ENCODE assay signal across 8 mouse cellular contexts in the genomic region with DNA sequence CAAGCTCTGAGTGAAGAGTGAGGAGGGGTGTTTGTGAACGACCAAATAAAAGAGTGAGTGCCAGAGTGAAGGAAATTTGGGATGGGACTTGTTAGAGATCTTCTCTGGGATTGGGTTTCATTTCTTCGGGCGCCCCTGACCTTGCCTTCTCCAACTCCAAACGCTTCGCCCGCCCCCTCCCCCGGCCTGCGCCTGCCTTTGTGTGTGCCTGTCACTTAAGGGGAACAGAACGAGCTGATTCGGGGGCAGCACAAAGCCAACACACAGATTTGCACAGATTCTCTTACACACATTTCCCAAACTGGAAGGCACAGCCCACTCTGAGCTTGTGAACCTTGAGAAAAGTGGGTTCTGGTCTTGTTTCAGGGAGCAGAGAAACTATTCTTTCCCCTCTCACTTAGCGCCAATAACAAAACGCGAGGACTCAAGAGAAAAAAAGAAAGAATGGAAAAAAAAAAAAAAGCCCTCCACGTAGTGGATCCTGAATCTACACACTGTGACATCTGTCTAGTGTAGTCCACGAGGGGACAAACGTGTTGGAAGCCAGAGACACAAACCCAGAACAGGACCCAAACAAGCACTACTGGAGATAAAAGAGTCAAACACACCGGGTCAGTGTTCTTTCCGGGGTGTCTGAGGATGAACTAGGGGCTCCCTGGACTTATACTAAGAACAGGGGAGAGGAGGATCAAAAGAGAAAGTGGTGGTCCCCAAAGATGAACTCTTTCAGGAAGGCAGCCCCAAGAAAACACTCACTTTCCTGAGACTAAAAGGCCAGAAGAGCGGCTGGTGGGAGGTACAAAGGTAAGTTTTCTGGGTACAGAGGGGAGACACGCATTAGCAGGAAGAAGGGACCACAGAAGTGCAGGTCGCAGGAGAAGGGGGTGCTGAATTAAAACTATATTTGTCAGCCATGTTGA. TPM values are rescaled to one million over a fixed set of nuclear protein-coding genes. Genes with fewer than 3 reads are reported as not detected.
DNase-seq lines count a peak whose midpoint lies in the region; ATAC-seq lines count a peak whose summit lies in the region.

No protein-coding gene starts in this region.

- WGBS in forebrain, embryonic 14.5 days: under 1% methylated on average over 21 of the region's 21 CpGs
- WGBS in limb, embryonic 11.5 days: under 1% methylated on average over 21 of the region's 21 CpGs
- WGBS in midbrain, embryonic 13.5 days: under 1% methylated on average over 21 of the region's 21 CpGs
- WGBS in stomach, embryonic 15.5 days: under 1% methylated on average over 21 of the region's 21 CpGs

- H3K27me3 ChIP-seq in forebrain, embryonic 14.5 days (replicated peaks; ENCODE audit: control insufficient read depth, insufficient read depth, low read length): no peaks in the 10 kb centered on the region
- no peaks in the 10 kb centered on the region for H3K27me3 ChIP-seq in limb, embryonic 11.5 days (ENCODE audit: control insufficient read depth, insufficient read depth, low read length)
- no peaks in the 10 kb centered on the region for H3K27me3 ChIP-seq in midbrain, embryonic 13.5 days
- H3K27me3 ChIP-seq in stomach, embryonic 15.5 days (replicated peaks): no peaks in the 10 kb centered on the region

- H3K27ac ChIP-seq in brown adipose tissue, adult 24 weeks (replicated peaks; ENCODE audit: low read depth, low read length): peak overlapping the region; percentile 89
- H3K27ac ChIP-seq in forebrain, embryonic 14.5 days (ENCODE audit: low read depth, low read length): peak overlapping the region; percentile 94
- H3K27ac ChIP-seq in limb, embryonic 11.5 days (replicated peaks; ENCODE audit: low read depth, low read length): peak overlapping the region; percentile 68
- H3K27ac ChIP-seq in midbrain, embryonic 13.5 days: peak overlapping the region; percentile 96
- H3K27ac ChIP-seq in stomach, embryonic 15.5 days: peak overlapping the region; percentile 98

- H3K4me1 ChIP-seq in brown adipose tissue, adult 24 weeks (ENCODE audit: control insufficient read depth, insufficient read depth, insufficient read length, low read length): peaks cover 2% of the 10 kb centered on the region; the same call in 1 of the 2 replicates
- peaks cover 6% of the 10 kb centered on the region; the same call in 1 of the 2 replicates for H3K4me1 ChIP-seq in forebrain, embryonic 14.5 days (ENCODE audit: control insufficient read depth, insufficient read depth, low read length)
- H3K4me1 ChIP-seq in limb, embryonic 11.5 days (ENCODE audit: control insufficient read depth, insufficient read depth, low read length): 0 out of 2 replicates have a peak, but pooled peaks cover 2% of the 10 kb centered on the region
- peaks cover 24% of the 10 kb centered on the region for H3K4me1 ChIP-seq in midbrain, embryonic 13.5 days (replicated peaks)
- H3K4me1 ChIP-seq in stomach, embryonic 15.5 days: no peaks in the 10 kb centered on the region

- peak overlapping the region; percentile 69 for H3K4me2 ChIP-seq in forebrain, embryonic 14.5 days (ENCODE audit: low read length)
- peak overlapping the region; percentile 82 for H3K4me2 ChIP-seq in limb, embryonic 11.5 days (ENCODE audit: low read depth, severe bottlenecking)
- peak overlapping the region; percentile 76 for H3K4me2 ChIP-seq in midbrain, embryonic 13.5 days (replicated peaks)
- peak overlapping the region; percentile 59 for H3K4me2 ChIP-seq in stomach, embryonic 15.5 days

- H3K36me3 ChIP-seq in forebrain, embryonic 14.5 days (ENCODE audit: control insufficient read depth, insufficient read depth, low read length): peaks cover 3% of the 10 kb centered on the region
- peaks cover 2% of the 10 kb centered on the region; the same call in 1 of the 2 replicates for H3K36me3 ChIP-seq in limb, embryonic 11.5 days (ENCODE audit: control insufficient read depth, insufficient read depth, low read length)
- peaks cover 4% of the 10 kb centered on the region for H3K36me3 ChIP-seq in midbrain, embryonic 13.5 days
- peaks cover 3% of the 10 kb centered on the region; the same call in 1 of the 2 replicates for H3K36me3 ChIP-seq in stomach, embryonic 15.5 days

- no peaks in the 10 kb centered on the region for H3K9me3 ChIP-seq in forebrain, embryonic 14.5 days (replicated peaks; ENCODE audit: control insufficient read depth, low read length)
- no peaks in the 10 kb centered on the region for H3K9me3 ChIP-seq in limb, embryonic 11.5 days (ENCODE audit: control insufficient read depth, low read length)
- peaks cover 2% of the 10 kb centered on the region; the same call in 1 of the 2 replicates for H3K9me3 ChIP-seq in midbrain, embryonic 13.5 days
- no peaks in the 10 kb centered on the region for H3K9me3 ChIP-seq in stomach, embryonic 15.5 days

- peak overlapping the region; percentile 92 for H3K9ac ChIP-seq in forebrain, embryonic 14.5 days (ENCODE audit: low read length)
- H3K9ac ChIP-seq in limb, embryonic 11.5 days (ENCODE audit: low read length): peak overlapping the region; percentile 75
- H3K9ac ChIP-seq in midbrain, embryonic 13.5 days (replicated peaks): peak overlapping the region; percentile 88
- peak overlapping the region; percentile 71; the same call in 1 of the 2 replicates for H3K9ac ChIP-seq in stomach, embryonic 15.5 days

- H3K4me3 ChIP-seq in brown adipose tissue, adult 24 weeks (ENCODE audit: insufficient read depth, low read depth, low read length): peak overlapping the region; percentile 90
- peak overlapping the region; percentile 77 for H3K4me3 ChIP-seq in forebrain, embryonic 14.5 days (ENCODE audit: low read depth, low read length)
- H3K4me3 ChIP-seq in limb, embryonic 11.5 days (ENCODE audit: low read depth, low read length): peak overlapping the region; percentile 78
- peak overlapping the region; percentile 86 for H3K4me3 ChIP-seq in midbrain, embryonic 13.5 days (replicated peaks)
- peak overlapping the region; percentile 83 for H3K4me3 ChIP-seq in stomach, embryonic 15.5 days (replicated peaks)

- DNase-seq in heart, adult 11 months: peak; percentile 91
- no peak for DNase-seq in heart, adult 8-10 months (ENCODE audit: low spot score)
- DNase-seq in forebrain, embryonic 14.5 days (ENCODE audit: low spot score): peak; percentile 72
- peak; percentile 79 for DNase-seq in limb, embryonic 11.5 days (ENCODE audit: low spot score)

- peak; percentile 16; the same call in 1 of the 2 replicates for ATAC-seq in forebrain, embryonic 14.5 days
- ATAC-seq in inflammation-experienced regulatory T-cells, adult 6 months: peak; percentile 5
- ATAC-seq in limb, embryonic 11.5 days (ENCODE audit: insufficient number of reproducible peaks, low FRiP score, low TSS enrichment, low read depth): 0 out of 2 replicates have a peak, but pooled peaks have one; percentile 6
- peak; percentile 24 for ATAC-seq in midbrain, embryonic 13.5 days
- no peak; the same call in 1 of the 2 replicates for ATAC-seq in stomach, embryonic 15.5 days (ENCODE audit: insufficient read depth, low FRiP score, low read depth)

RNA-seq across cellular contexts. Expression of a gene that starts 1.6 kb away (rescaled TPM):
- 10 to 100 TPM; 13.4 to 17.6 (median 14.7) TPM for total RNA-seq in heart, adult 8-10 months (2022)
- polyA plus RNA-seq in brown adipose tissue, adult 24 weeks (2012; ENCODE audit: insufficient read depth, insufficient read length, missing spikeins): 8.6 and 8.7 TPM in 2 replicates
- 13.1 and 17.0 TPM in 2 replicates for polyA plus RNA-seq in forebrain, embryonic 14.5 days (2014; fragmentation: Nextera tagmentation; extraction: Ambion mirVana)
- polyA plus RNA-seq in inflammation-experienced regulatory T-cells, adult 6 months (2017; shearing (Covaris generic)): 10 to 100 TPM; 32.8 to 63.9 (median 50.7) TPM
- 12.7 and 14.1 TPM in 2 replicates for polyA plus RNA-seq in limb, embryonic 11.5 days (2014; fragmentation: Nextera tagmentation; extraction: Ambion mirVana)
- 29.7 and 31.4 TPM in 2 replicates for polyA plus RNA-seq in midbrain, embryonic 13.5 days (2015; fragmentation: Nextera tagmentation; extraction: Ambion mirVana)
- 14.5 and 17.2 TPM in 2 replicates for polyA plus RNA-seq in stomach, embryonic 15.5 days (2015; fragmentation: Nextera tagmentation; extraction: Ambion mirVana)
